Mouse (Mus musculus): ENCODE results near the gene Bloc1s4.

GRCm38 (mm10) chr5:36714832-36715231 is 33.6 kb downstream of the Bloc1s4 start:
- TF ChIP-seq CTCF (IDR thresholded peaks at IDR 0.05; ENCODE audit: low read depth, low read length) (no peak), POLR2A (IDR thresholded peaks at IDR 0.05; ENCODE audit: borderline replicate concordance, low read depth, low read length) (no peak)

Data from bone marrow macrophage, adult 2 months (primary cell).